In genomic region chr2:130642684-130643369, GRCm38 (mm10) we compare ENCODE assay signal across 8 mouse cellular contexts. TPM values are rescaled to one million over a fixed set of nuclear protein-coding genes. Genes with fewer than 3 reads are reported as not detected.
A peak's percentile ranks its signal among the peaks of the same experiment; 100 is the strongest.
DNase-seq lines count a peak whose midpoint lies in the region; ATAC-seq and TF ChIP-seq lines count a peak whose summit lies in the region.

Gene Lzts3, minus strand, starts transcription at chr2:130642803.

- TF ChIP-seq CTCF in gastrocnemius, adult 2 months (IDR thresholded peaks at IDR 0.05), result no peak

- H3K27me3 ChIP-seq in hindbrain, embryonic 16.5 days (replicated peaks; ENCODE audit: control insufficient read depth, insufficient read depth, low read length), result 0 out of 2 replicates have a peak, but pooled peaks cover 2% of the 10 kb centered on the region

- ATAC-seq in activated CD4-positive, CD25-positive, alpha-beta regulatory T cell, adult 4 months, result peak; percentile 88
- ATAC-seq in common myeloid progenitor, adult 5-6 weeks (replicated peaks; ENCODE audit: low read depth, poor library complexity, severe bottlenecking), result peak; percentile 86
- peak; percentile 95 for ATAC-seq in hindbrain, embryonic 16.5 days

- peak within 1 kb of the TSS; percentile 86 for H3K27ac ChIP-seq in gastrocnemius, adult 2 months
- peak within 1 kb of the TSS; percentile 78 for H3K27ac ChIP-seq in hindbrain, embryonic 16.5 days (ENCODE audit: low read depth, low read length)

- intact Hi-C loops in gastrocnemius, adult 2 months (cut with DNase I), result no loop called here

- peak within 1 kb of the TSS; percentile 88 for H3K4me3 ChIP-seq in gastrocnemius, adult 2 months
- H3K4me3 ChIP-seq in hindbrain, embryonic 16.5 days (ENCODE audit: low read length), result peak within 1 kb of the TSS; percentile 75

- peak within 1 kb of the TSS; percentile 79 for H3K4me2 ChIP-seq in hindbrain, embryonic 16.5 days (ENCODE audit: low read length)

- H3K9ac ChIP-seq in hindbrain, embryonic 16.5 days (ENCODE audit: low read depth, low read length), result peak within 1 kb of the TSS; percentile 85

- 3% methylated on average over 39 of the region's 40 CpGs for WGBS in hindbrain, embryonic 16.5 days

- peaks cover 17% of the 10 kb centered on the region for H3K4me1 ChIP-seq in hindbrain, embryonic 16.5 days (ENCODE audit: control insufficient read depth, insufficient read depth, low read depth, low read length)

- no peaks in the 10 kb centered on the region for H3K36me3 ChIP-seq in hindbrain, embryonic 16.5 days (ENCODE audit: control insufficient read depth, insufficient read depth, low read length)

- peak; percentile 98 for DNase-seq in gastrocnemius, adult 2 months
- peak; percentile 90 to 95 for DNase-seq in left cerebral cortex, adult 18-20 months (ENCODE audit: low spot score in 2 of 2)
- peak; percentile 95 for DNase-seq in lung, postnatal 4 days
- peak; percentile 79 for DNase-seq in retina, postnatal 7 days (ENCODE audit: low read depth, low spot score)
- peak; percentile 86 to 89 for DNase-seq in urinary bladder, adult 18-20 months (ENCODE audit: low spot score in 2 of 2)

- no peaks in the 10 kb centered on the region for H3K9me3 ChIP-seq in hindbrain, embryonic 16.5 days (ENCODE audit: control insufficient read depth, low read length)

RNA-seq across cellular contexts. Expression of gene Lzts3, which starts in this region (rescaled TPM):
- polyA plus RNA-seq in activated CD4-positive, CD25-positive, alpha-beta regulatory T cell, adult 4 months (2017; shearing (Covaris generic)), result under 1 TPM in 1 of 2 experiments, not detected in 1; 0.15 TPM
- 0.44 and 0.73 TPM in 2 replicates for total RNA-seq in common myeloid progenitor, adult 5-6 weeks (2017)
- 1 to 10 TPM; 2.3 to 3.3 TPM for total RNA-seq in gastrocnemius, adult 2 months (2021)
- 21.1 and 21.2 TPM in 2 replicates for polyA plus RNA-seq in hindbrain, embryonic 16.5 days (2015; fragmentation: Nextera tagmentation; extraction: Ambion mirVana)
- total RNA-seq in left cerebral cortex, adult 18-20 months (2021), result 100 to 1,000 TPM; 193 to 229 TPM

Comparison
In these comparisons a context has a peak if more than half of its experiments do, and no peak if none do; other contexts are left out.
1. Peak in every context shown above with its lines: DNase-seq, ATAC-seq, H3K4me3 ChIP-seq and H3K27ac ChIP-seq.
2. RNA of gene Lzts3 (total RNA-seq): 193 to 229 TPM in left cerebral cortex, adult 18-20 months; 2.3 to 3.3 TPM in gastrocnemius, adult 2 months and 0.44 to 0.73 TPM in common myeloid progenitor, adult 5-6 weeks; every median in the first group is over 10 times any median in the second.
3. RNA of gene Lzts3 (polyA plus RNA-seq): 21.1 to 21.2 TPM in hindbrain, embryonic 16.5 days; 0.15 TPM in activated CD4-positive, CD25-positive, alpha-beta regulatory T cell, adult 4 months; every median in the first group is over 10 times any median in the second.
4. Peak in ATAC-seq in activated CD4-positive, CD25-positive, alpha-beta regulatory T cell, adult 4 months; RNA of the gene not detected or under 1 TPM.
5. Peak in ATAC-seq in common myeloid progenitor, adult 5-6 weeks; RNA of the gene not detected or under 1 TPM.